Mouse (Mus musculus): ENCODE measurements around the gene Ddit4. TPM values are rescaled to one million over a fixed set of nuclear protein-coding genes. Genes with fewer than 3 reads are reported as not detected.

Gene Ddit4
- polyA plus RNA-seq, 1 experiment from 2014 or later: 31.8 TPM

GRCm38 (mm10) chr10:59919494-59920181 is 32.0 kb downstream of the Ddit4 start:
- no peaks in the 10 kb centered on the region for H3K9me3 ChIP-seq (replicated peaks)
- H3K4me1 ChIP-seq: peaks cover 57% of the 10 kb centered on the region
- peaks cover 27% of the 10 kb centered on the region for H3K27me3 ChIP-seq (ENCODE audit: low read depth, poor library complexity, severe bottlenecking)
- no peak overlapping the region for H3K4me3 ChIP-seq
- WGBS: 55% methylated on average over 15 of the region's 15 CpGs
- no peak for DNase-seq (ENCODE audit: low spot score)
- peak overlapping the region; percentile 83 for H3K27ac ChIP-seq (replicated peaks)
- H3K36me3 ChIP-seq: no peaks in the 10 kb centered on the region

- Histone ChIP-seq H3K4me3 (no peak overlapping the region), H3K36me3 (no peaks in the 10 kb centered on the region), H3K27ac (replicated peaks) (no peak overlapping the region), H3K9me3 (replicated peaks) (no peaks in the 10 kb centered on the region), H3K27me3 (ENCODE audit: low read depth, poor library complexity, severe bottlenecking) (peaks cover 27% of the 10 kb centered on the region), H3K4me1 (peaks cover 52% of the 10 kb centered on the region)
- 94% methylated on average over 4 of the region's 4 CpGs for WGBS
- no peak for DNase-seq (ENCODE audit: low spot score)
Measured at GRCm38 (mm10) chr10:59918111-59918510, 33.5 kb downstream of the Ddit4 start.

- Histone ChIP-seq H3K9me3 (replicated peaks) (no peaks in the 10 kb centered on the region), H3K27ac (replicated peaks) (peak overlapping the region; percentile 82), H3K36me3 (no peaks in the 10 kb centered on the region), H3K4me3 (peak overlapping the region; percentile 45), H3K4me1 (peaks cover 57% of the 10 kb centered on the region), H3K27me3 (ENCODE audit: low read depth, poor library complexity, severe bottlenecking) (peaks cover 25% of the 10 kb centered on the region)
- WGBS: 1% methylated on average over 10 of the region's 10 CpGs
- DNase-seq (ENCODE audit: low spot score): peak; percentile 73
Measured at GRCm38 (mm10) chr10:59916649-59917048, 35.0 kb downstream of the Ddit4 start.

- Histone ChIP-seq H3K27ac (replicated peaks) (peak overlapping the region; percentile 82), H3K36me3 (no peaks in the 10 kb centered on the region), H3K27me3 (ENCODE audit: low read depth, poor library complexity, severe bottlenecking) (peaks cover 26% of the 10 kb centered on the region), H3K4me1 (peaks cover 57% of the 10 kb centered on the region), H3K9me3 (replicated peaks) (no peaks in the 10 kb centered on the region), H3K4me3 (peak overlapping the region; percentile 45)
- DNase-seq (ENCODE audit: low spot score): no peak
- 11% methylated on average over 4 of the region's 4 CpGs for WGBS
Measured at GRCm38 (mm10) chr10:59916159-59916558, 35.5 kb downstream of the Ddit4 start.

GRCm38 (mm10) chr10:59915196-59915962 is 36.3 kb downstream of the Ddit4 start:
- Histone ChIP-seq H3K4me1 (peaks cover 57% of the 10 kb centered on the region), H3K27me3 (ENCODE audit: low read depth, poor library complexity, severe bottlenecking) (peaks cover 31% of the 10 kb centered on the region), H3K9me3 (replicated peaks) (no peaks in the 10 kb centered on the region), H3K4me3 (no peak overlapping the region), H3K36me3 (no peaks in the 10 kb centered on the region), H3K27ac (replicated peaks) (peak overlapping the region; percentile 82; the same call in 1 of the 2 replicates)
- DNase-seq (ENCODE audit: low spot score): no peak
- WGBS: 91% methylated on average over 8 of the region's 8 CpGs

GRCm38 (mm10) chr10:59911561-59912198 is 40.0 kb downstream of the Ddit4 start:
- peaks cover 73% of the 10 kb centered on the region for H3K4me1 ChIP-seq
- H3K27ac ChIP-seq (replicated peaks): peak overlapping the region; percentile 87
- WGBS: 1% methylated on average over 25 of the region's 25 CpGs
- H3K36me3 ChIP-seq: no peaks in the 10 kb centered on the region
- DNase-seq (ENCODE audit: low spot score): peak; percentile 70
- no peaks in the 10 kb centered on the region for H3K9me3 ChIP-seq (replicated peaks)
- H3K4me3 ChIP-seq: peak overlapping the region; percentile 44
- peaks cover 35% of the 10 kb centered on the region for H3K27me3 ChIP-seq (ENCODE audit: low read depth, poor library complexity, severe bottlenecking)

GRCm38 (mm10) chr10:59911091-59911490 is 40.5 kb downstream of the Ddit4 start:
- Histone ChIP-seq H3K27me3 (ENCODE audit: low read depth, poor library complexity, severe bottlenecking) (peaks cover 35% of the 10 kb centered on the region), H3K4me3 (peak overlapping the region; percentile 44), H3K4me1 (peaks cover 67% of the 10 kb centered on the region), H3K27ac (replicated peaks) (peak overlapping the region; percentile 87), H3K9me3 (replicated peaks) (no peaks in the 10 kb centered on the region), H3K36me3 (no peaks in the 10 kb centered on the region)
- DNase-seq (ENCODE audit: low spot score): no peak
- 26% methylated on average over 6 of the region's 6 CpGs for WGBS

- Histone ChIP-seq H3K27me3 (ENCODE audit: low read depth, poor library complexity, severe bottlenecking) (peaks cover 28% of the 10 kb centered on the region), H3K36me3 (no peaks in the 10 kb centered on the region), H3K27ac (replicated peaks) (peak overlapping the region; percentile 87), H3K4me3 (peak overlapping the region; percentile 28; the same call in 1 of the 2 replicates), H3K4me1 (peaks cover 59% of the 10 kb centered on the region), H3K9me3 (replicated peaks) (no peaks in the 10 kb centered on the region)
- DNase-seq (ENCODE audit: low spot score): no peak
- 12% methylated on average over 14 of the region's 14 CpGs for WGBS
Measured at GRCm38 (mm10) chr10:59909357-59909847, 42.2 kb downstream of the Ddit4 start.

- Histone ChIP-seq H3K9me3 (replicated peaks) (no peaks in the 10 kb centered on the region), H3K36me3 (no peaks in the 10 kb centered on the region), H3K4me1 (peaks cover 59% of the 10 kb centered on the region), H3K27ac (replicated peaks) (peak overlapping the region; percentile 87), H3K27me3 (ENCODE audit: low read depth, poor library complexity, severe bottlenecking) (peaks cover 28% of the 10 kb centered on the region), H3K4me3 (0 out of 2 replicates have a peak overlapping the region, but pooled peaks have one; percentile 28)
- DNase-seq (ENCODE audit: low spot score): no peak
- WGBS: 50% methylated on average over 7 of the region's 7 CpGs
Measured at GRCm38 (mm10) chr10:59908776-59909315, 42.8 kb downstream of the Ddit4 start.

- WGBS: 45% methylated on average over 7 of the region's 7 CpGs
- no peak for DNase-seq (ENCODE audit: low spot score)
Measured at GRCm38 (mm10) chr10:59907695-59908299, 43.8 kb downstream of the Ddit4 start.

GRCm38 (mm10) chr10:59907080-59907609 is 44.5 kb downstream of the Ddit4 start:
- H3K4me1 ChIP-seq: peaks cover 68% of the 10 kb centered on the region
- peaks cover 22% of the 10 kb centered on the region for H3K27me3 ChIP-seq (ENCODE audit: low read depth, poor library complexity, severe bottlenecking)
- 49% methylated on average over 3 of the region's 3 CpGs for WGBS
- H3K4me3 ChIP-seq: no peak overlapping the region
- peak overlapping the region; percentile 81 for H3K27ac ChIP-seq (replicated peaks)
- no peaks in the 10 kb centered on the region for H3K9me3 ChIP-seq (replicated peaks)
- DNase-seq (ENCODE audit: low spot score): no peak
- no peaks in the 10 kb centered on the region for H3K36me3 ChIP-seq

More at GRCm38 (mm10) chr10:59907695-59908299, 43.8 kb downstream of the Ddit4 start:
- no peak overlapping the region for H3K4me3 ChIP-seq
- H3K4me1 ChIP-seq: peaks cover 68% of the 10 kb centered on the region
- H3K36me3 ChIP-seq: no peaks in the 10 kb centered on the region
- no peaks in the 10 kb centered on the region for H3K9me3 ChIP-seq (replicated peaks)
- H3K27me3 ChIP-seq (ENCODE audit: low read depth, poor library complexity, severe bottlenecking): peaks cover 28% of the 10 kb centered on the region
- peak overlapping the region; percentile 81 for H3K27ac ChIP-seq (replicated peaks)

- 0 out of 2 replicates have a peak, but pooled peaks cover 6% of the 10 kb centered on the region for H3K36me3 ChIP-seq
- 60% methylated on average over 7 of the region's 7 CpGs for WGBS
Measured at GRCm38 (mm10) chr10:59903170-59903569, 48.5 kb downstream of the Ddit4 start.

More at GRCm38 (mm10) chr10:59903170-59903569, 48.5 kb downstream of the Ddit4 start:
- Histone ChIP-seq H3K27ac (replicated peaks) (peak overlapping the region; percentile 92), H3K9me3 (replicated peaks) (no peaks in the 10 kb centered on the region), H3K4me1 (peaks cover 68% of the 10 kb centered on the region), H3K27me3 (ENCODE audit: low read depth, poor library complexity, severe bottlenecking) (no peaks in the 10 kb centered on the region), H3K4me3 (no peak overlapping the region)
- DNase-seq (ENCODE audit: low spot score): no peak
